Mouse (Mus musculus): ENCODE measurements at regions not wholly inside any gene's neighbourhood (a gene's known extent, or its start where the extent isn't known, plus 50 kb on each side); places are given as distances from the start of the nearest gene placed in this dataset.

DNA sequence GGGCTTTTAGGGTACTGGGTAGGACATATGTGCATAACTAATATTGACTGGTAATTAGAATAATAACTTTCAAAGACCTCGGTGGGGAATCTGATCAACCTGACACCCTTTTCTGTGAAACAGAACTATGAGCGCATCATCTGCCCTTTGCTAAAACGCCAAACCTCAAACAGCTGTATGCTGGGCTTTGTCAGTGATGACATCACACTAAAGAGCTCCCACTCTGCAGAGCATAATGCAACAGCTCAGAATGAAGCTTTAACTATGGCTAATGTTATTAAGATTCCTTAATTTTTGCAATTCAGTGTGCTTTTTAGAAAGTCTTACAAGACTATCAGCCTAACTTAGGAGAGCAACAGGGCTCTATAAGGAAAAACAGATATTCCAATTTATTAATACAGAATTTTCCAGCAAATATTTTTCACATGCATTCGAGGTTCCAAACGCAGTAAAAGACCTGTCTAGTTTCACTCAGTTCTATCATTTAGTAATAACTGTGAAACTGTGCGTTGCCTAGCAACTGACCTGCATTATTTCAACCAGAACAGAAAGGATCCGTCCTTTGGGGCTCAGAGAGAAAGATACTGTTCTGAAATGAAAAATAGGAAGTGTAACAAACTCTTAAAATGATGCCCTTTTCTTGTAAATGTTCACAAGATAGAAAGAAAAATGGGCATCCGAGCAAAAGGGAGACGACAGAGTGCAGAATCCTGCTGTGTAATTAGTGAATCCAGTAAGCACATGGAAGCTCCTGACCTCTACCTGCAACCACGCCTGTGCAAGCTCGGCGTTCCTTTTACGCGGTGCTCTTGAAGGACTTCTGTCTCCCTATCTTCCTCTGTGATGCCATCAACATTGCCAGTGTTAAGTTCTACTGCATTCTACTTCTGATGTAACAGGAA lies 242.6 kb upstream of the Ank start:
- Histone ChIP-seq H3K36me3 (ENCODE audit: control insufficient read depth, insufficient read depth, low read length) (no peaks in the 10 kb centered on the region), H3K9ac (replicated peaks; ENCODE audit: low read depth, low read length) (no peak overlapping the region), H3K27ac (ENCODE audit: low read depth, low read length) (0 out of 2 replicates have a peak overlapping the region, but pooled peaks have one; percentile 18), H3K9me3 (ENCODE audit: control insufficient read depth, low read length) (no peaks in the 10 kb centered on the region), H3K4me2 (ENCODE audit: low read depth, low read length) (no peak overlapping the region; the same call in 1 of the 2 replicates), H3K27me3 (ENCODE audit: control insufficient read depth, insufficient read depth, low read length) (no peaks in the 10 kb centered on the region), H3K4me1 (ENCODE audit: control insufficient read depth, insufficient read depth, low read length) (no peaks in the 10 kb centered on the region), H3K4me3 (ENCODE audit: low read depth, low read length) (no peak overlapping the region)
- no peak for ATAC-seq (ENCODE audit: low read depth)
- WGBS: 62% methylated on average over 14 of the region's 14 CpGs

GRCm38 (mm10) chr15:27224512-27224850 lies 242.0 kb upstream of the Ank start:
- Histone ChIP-seq H3K9me3 (ENCODE audit: control insufficient read depth, low read length) (no peaks in the 10 kb centered on the region), H3K4me1 (ENCODE audit: control insufficient read depth, insufficient read depth, low read length) (no peaks in the 10 kb centered on the region), H3K4me2 (ENCODE audit: low read depth, low read length) (no peak overlapping the region; the same call in 1 of the 2 replicates), H3K9ac (replicated peaks; ENCODE audit: low read depth, low read length) (no peak overlapping the region), H3K27me3 (ENCODE audit: control insufficient read depth, insufficient read depth, low read length) (no peaks in the 10 kb centered on the region), H3K4me3 (ENCODE audit: low read depth, low read length) (no peak overlapping the region), H3K36me3 (ENCODE audit: control insufficient read depth, insufficient read depth, low read length) (no peaks in the 10 kb centered on the region), H3K27ac (ENCODE audit: low read depth, low read length) (no peak overlapping the region)
- no peak for ATAC-seq (ENCODE audit: low read depth)
- WGBS: 89% methylated on average over 4 of the region's 4 CpGs

GRCm38 (mm10) chr15:27232804-27233203 lies 233.7 kb upstream of the Ank start:
- Histone ChIP-seq H3K4me3 (ENCODE audit: low read depth, low read length) (no peak overlapping the region), H3K9ac (replicated peaks; ENCODE audit: low read depth, low read length) (no peak overlapping the region), H3K4me1 (ENCODE audit: control insufficient read depth, insufficient read depth, low read length) (no peaks in the 10 kb centered on the region), H3K27me3 (ENCODE audit: control insufficient read depth, insufficient read depth, low read length) (no peaks in the 10 kb centered on the region), H3K27ac (ENCODE audit: low read depth, low read length) (no peak overlapping the region), H3K9me3 (ENCODE audit: control insufficient read depth, low read length) (no peaks in the 10 kb centered on the region), H3K36me3 (ENCODE audit: control insufficient read depth, insufficient read depth, low read length) (no peaks in the 10 kb centered on the region), H3K4me2 (ENCODE audit: low read depth, low read length) (no peak overlapping the region)
- 62% methylated on average over 5 of the region's 5 CpGs for WGBS
- no peak for ATAC-seq (ENCODE audit: low read depth)

DNA sequence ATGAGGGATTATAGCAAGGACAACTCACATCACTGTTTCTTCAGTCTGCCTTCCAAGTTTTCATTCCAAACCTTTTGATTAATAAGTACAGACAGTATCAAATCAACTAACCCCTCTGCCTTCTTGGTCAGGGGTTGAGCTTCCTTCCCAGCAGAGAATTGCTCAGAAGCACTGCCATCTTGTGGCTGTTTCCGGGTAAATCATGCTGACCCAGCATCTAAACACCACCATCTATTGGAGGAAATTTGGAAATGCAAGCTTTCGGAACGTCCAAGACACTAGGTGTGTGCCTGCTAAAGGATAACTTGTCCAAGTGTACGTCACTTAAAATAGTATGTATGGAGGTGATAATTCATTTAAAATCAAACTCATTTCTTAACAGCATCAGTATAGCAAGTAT lies 231.7 kb upstream of the Ank start:
- H3K4me1 ChIP-seq (ENCODE audit: control insufficient read depth, insufficient read depth, low read length): no peaks in the 10 kb centered on the region
- no peak overlapping the region for H3K27ac ChIP-seq (ENCODE audit: low read depth, low read length)
- no peaks in the 10 kb centered on the region for H3K36me3 ChIP-seq (ENCODE audit: control insufficient read depth, insufficient read depth, low read length)
- WGBS: 17% methylated on average over 4 of the region's 4 CpGs
- H3K27me3 ChIP-seq (ENCODE audit: control insufficient read depth, insufficient read depth, low read length): no peaks in the 10 kb centered on the region
- no peak overlapping the region for H3K9ac ChIP-seq (replicated peaks; ENCODE audit: low read depth, low read length)
- H3K4me3 ChIP-seq (ENCODE audit: low read depth, low read length): no peak overlapping the region
- H3K4me2 ChIP-seq (ENCODE audit: low read depth, low read length): no peak overlapping the region
- no peaks in the 10 kb centered on the region for H3K9me3 ChIP-seq (ENCODE audit: control insufficient read depth, low read length)
- peak; percentile 62; the same call in 1 of the 2 replicates for ATAC-seq (ENCODE audit: low read depth)

DNA sequence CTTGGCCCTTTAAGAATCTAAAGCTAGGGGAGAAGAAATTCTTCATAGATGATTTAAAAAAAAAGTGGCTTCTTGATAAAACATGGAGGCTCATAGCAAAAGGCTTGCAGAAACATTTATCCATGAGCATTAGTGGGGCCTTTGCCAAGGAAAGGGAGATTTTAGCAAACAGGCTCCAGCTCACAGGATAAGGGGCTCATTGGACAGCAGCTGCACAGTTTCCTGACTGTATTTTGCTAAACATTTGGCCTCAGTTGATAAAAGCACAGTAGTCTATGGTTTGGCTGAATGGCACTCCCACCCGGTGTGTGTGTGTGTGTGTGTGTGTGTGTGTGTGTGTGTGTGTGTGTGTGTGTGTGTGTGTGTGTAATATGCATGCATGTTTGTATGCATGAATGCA lies 228.2 kb upstream of the Ank start:
- Histone ChIP-seq H3K36me3 (ENCODE audit: control insufficient read depth, insufficient read depth, low read length) (no peaks in the 10 kb centered on the region), H3K27me3 (ENCODE audit: control insufficient read depth, insufficient read depth, low read length) (no peaks in the 10 kb centered on the region), H3K9ac (replicated peaks; ENCODE audit: low read depth, low read length) (no peak overlapping the region), H3K4me2 (ENCODE audit: low read depth, low read length) (no peak overlapping the region), H3K27ac (ENCODE audit: low read depth, low read length) (no peak overlapping the region), H3K4me3 (ENCODE audit: low read depth, low read length) (no peak overlapping the region), H3K4me1 (ENCODE audit: control insufficient read depth, insufficient read depth, low read length) (no peaks in the 10 kb centered on the region), H3K9me3 (ENCODE audit: control insufficient read depth, low read length) (no peaks in the 10 kb centered on the region)
- no peak for ATAC-seq (ENCODE audit: low read depth)
- 93% methylated on average over 1 of the region's 1 CpGs for WGBS

DNA sequence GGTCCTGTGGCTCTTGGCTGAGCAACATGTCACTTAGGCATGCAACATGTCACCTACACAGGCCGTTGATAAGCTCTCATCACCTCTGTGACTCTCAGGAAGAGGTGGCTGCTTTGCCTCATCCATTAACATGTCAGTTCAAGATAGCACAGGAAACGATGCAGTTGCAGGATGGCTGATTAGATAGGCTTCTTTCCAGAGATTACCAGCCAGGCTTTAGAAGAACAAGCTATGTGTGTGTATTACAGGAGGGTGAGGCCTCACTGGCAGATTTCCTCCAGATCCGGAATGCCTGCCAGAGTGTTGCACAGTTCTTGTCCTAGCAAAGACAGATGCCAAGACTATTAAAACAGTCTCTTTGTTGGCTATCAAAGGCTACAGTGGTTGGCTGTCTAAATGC lies 220.2 kb upstream of the Ank start:
- WGBS: 63% methylated on average over 3 of the region's 3 CpGs
- Histone ChIP-seq H3K27me3 (ENCODE audit: control insufficient read depth, insufficient read depth, low read length) (no peaks in the 10 kb centered on the region), H3K4me3 (ENCODE audit: low read depth, low read length) (no peak overlapping the region), H3K9me3 (ENCODE audit: control insufficient read depth, low read length) (no peaks in the 10 kb centered on the region), H3K9ac (replicated peaks; ENCODE audit: low read depth, low read length) (no peak overlapping the region), H3K4me1 (ENCODE audit: control insufficient read depth, insufficient read depth, low read length) (no peaks in the 10 kb centered on the region), H3K27ac (ENCODE audit: low read depth, low read length) (no peak overlapping the region), H3K36me3 (ENCODE audit: control insufficient read depth, insufficient read depth, low read length) (no peaks in the 10 kb centered on the region), H3K4me2 (ENCODE audit: low read depth, low read length) (no peak overlapping the region)
- no peak for ATAC-seq (ENCODE audit: low read depth)

DNA sequence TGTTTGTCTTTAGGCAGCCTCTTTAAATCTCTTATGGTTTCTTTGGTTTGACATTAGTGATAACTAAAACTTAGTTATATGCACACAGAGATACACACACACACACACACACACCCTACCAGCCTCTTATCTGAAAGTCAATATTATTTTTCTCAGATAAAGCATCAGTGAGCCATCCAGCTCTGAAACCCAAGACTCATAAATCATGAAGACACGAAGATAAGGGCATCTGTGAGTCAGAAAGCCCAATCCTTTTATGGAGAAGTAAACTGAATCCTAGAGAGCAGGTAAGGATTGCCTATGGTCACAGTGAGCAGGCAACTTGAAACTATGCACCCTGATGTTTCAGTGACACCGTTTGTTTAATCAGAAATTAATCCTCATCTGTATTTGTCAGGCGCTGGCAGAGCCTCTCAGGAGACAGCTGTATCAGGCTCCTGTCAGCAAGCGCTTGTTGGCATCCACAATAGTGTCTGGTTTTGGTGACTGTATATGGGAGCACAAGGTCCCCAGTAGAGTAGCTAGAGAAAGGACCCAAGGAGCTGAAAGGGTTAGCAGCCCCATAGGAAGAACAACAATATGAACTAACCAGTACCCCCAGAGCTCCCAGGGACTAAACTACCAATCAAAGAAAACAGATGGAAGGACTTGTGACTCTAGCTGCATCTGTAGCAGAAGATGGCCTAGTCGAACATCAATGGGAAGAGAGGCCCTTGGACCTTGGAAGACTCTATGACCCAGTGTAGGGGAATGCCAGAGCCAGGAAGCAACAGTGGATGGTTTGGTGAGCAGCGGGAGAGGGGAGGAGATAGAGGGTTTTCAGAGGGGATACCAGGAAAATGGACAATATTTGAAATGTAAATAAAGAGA lies 207.3 kb upstream of the Ank start:
- H3K4me2 ChIP-seq (ENCODE audit: low read depth, low read length): no peak overlapping the region
- H3K4me1 ChIP-seq (ENCODE audit: control insufficient read depth, insufficient read depth, low read length): no peaks in the 10 kb centered on the region
- no peaks in the 10 kb centered on the region for H3K27me3 ChIP-seq (ENCODE audit: control insufficient read depth, insufficient read depth, low read length)
- H3K9ac ChIP-seq (replicated peaks; ENCODE audit: low read depth, low read length): no peak overlapping the region
- H3K27ac ChIP-seq (ENCODE audit: low read depth, low read length): no peak overlapping the region
- H3K4me3 ChIP-seq (ENCODE audit: low read depth, low read length): no peak overlapping the region
- 80% methylated on average over 6 of the region's 6 CpGs for WGBS
- no peaks in the 10 kb centered on the region for H3K9me3 ChIP-seq (ENCODE audit: control insufficient read depth, low read length)
- ATAC-seq (ENCODE audit: low read depth): no peak
- no peaks in the 10 kb centered on the region for H3K36me3 ChIP-seq (ENCODE audit: control insufficient read depth, insufficient read depth, low read length)

DNA sequence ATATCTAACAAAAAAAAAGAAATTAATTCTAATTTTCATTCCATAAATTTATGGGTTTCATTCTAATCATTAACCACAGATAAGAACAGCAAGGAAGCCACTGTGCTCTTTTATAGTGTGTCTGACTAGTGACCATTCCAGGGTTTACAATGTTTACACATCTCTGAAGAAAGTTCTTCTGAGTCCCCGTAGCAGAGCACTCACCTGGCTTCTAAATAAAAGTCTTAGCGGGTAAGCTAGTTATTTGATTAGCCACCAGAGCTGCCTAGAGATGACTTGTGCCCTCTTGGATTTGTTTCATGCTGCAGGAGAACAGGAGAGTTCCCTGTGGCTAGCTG lies 206.7 kb upstream of the Ank start:
- Histone ChIP-seq H3K4me1 (ENCODE audit: control insufficient read depth, insufficient read depth, low read length) (no peaks in the 10 kb centered on the region), H3K4me2 (ENCODE audit: low read depth, low read length) (no peak overlapping the region), H3K9ac (replicated peaks; ENCODE audit: low read depth, low read length) (no peak overlapping the region), H3K27ac (ENCODE audit: low read depth, low read length) (no peak overlapping the region), H3K27me3 (ENCODE audit: control insufficient read depth, insufficient read depth, low read length) (no peaks in the 10 kb centered on the region), H3K4me3 (ENCODE audit: low read depth, low read length) (no peak overlapping the region), H3K9me3 (ENCODE audit: control insufficient read depth, low read length) (no peaks in the 10 kb centered on the region), H3K36me3 (ENCODE audit: control insufficient read depth, insufficient read depth, low read length) (no peaks in the 10 kb centered on the region)
- no peak for ATAC-seq (ENCODE audit: low read depth)
- 77% methylated on average over 2 of the region's 2 CpGs for WGBS

DNA sequence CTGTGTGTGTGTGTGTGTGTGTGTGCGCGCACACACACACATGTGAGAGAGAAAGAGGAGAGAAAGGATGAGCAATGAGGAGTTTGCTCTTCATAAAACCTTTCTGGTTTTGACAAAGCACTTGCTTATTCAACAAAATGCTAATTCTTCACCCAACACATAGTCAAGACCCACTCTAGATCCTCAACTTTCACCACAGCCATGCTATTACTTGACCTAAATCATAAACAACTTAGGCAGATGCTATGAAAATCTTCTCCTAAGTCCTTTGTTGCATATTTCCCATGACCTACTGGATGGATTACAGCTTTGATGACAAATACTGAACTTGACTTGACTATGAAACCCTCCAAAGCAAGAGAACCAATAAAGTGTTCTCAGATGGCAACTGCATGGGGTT lies 196.3 kb upstream of the Ank start:
- Histone ChIP-seq H3K36me3 (ENCODE audit: control insufficient read depth, insufficient read depth, low read length) (no peaks in the 10 kb centered on the region), H3K4me2 (ENCODE audit: low read depth, low read length) (no peak overlapping the region), H3K4me1 (ENCODE audit: control insufficient read depth, insufficient read depth, low read length) (no peaks in the 10 kb centered on the region), H3K27ac (ENCODE audit: low read depth, low read length) (no peak overlapping the region), H3K27me3 (ENCODE audit: control insufficient read depth, insufficient read depth, low read length) (no peaks in the 10 kb centered on the region), H3K9me3 (ENCODE audit: control insufficient read depth, low read length) (no peaks in the 10 kb centered on the region), H3K4me3 (ENCODE audit: low read depth, low read length) (no peak overlapping the region), H3K9ac (replicated peaks; ENCODE audit: low read depth, low read length) (no peak overlapping the region)
- no peak for ATAC-seq (ENCODE audit: low read depth)
- WGBS: 92% methylated on average over 2 of the region's 2 CpGs

Measured in neural tube, embryonic 14.5 days (tissue).